In the genomic region with DNA sequence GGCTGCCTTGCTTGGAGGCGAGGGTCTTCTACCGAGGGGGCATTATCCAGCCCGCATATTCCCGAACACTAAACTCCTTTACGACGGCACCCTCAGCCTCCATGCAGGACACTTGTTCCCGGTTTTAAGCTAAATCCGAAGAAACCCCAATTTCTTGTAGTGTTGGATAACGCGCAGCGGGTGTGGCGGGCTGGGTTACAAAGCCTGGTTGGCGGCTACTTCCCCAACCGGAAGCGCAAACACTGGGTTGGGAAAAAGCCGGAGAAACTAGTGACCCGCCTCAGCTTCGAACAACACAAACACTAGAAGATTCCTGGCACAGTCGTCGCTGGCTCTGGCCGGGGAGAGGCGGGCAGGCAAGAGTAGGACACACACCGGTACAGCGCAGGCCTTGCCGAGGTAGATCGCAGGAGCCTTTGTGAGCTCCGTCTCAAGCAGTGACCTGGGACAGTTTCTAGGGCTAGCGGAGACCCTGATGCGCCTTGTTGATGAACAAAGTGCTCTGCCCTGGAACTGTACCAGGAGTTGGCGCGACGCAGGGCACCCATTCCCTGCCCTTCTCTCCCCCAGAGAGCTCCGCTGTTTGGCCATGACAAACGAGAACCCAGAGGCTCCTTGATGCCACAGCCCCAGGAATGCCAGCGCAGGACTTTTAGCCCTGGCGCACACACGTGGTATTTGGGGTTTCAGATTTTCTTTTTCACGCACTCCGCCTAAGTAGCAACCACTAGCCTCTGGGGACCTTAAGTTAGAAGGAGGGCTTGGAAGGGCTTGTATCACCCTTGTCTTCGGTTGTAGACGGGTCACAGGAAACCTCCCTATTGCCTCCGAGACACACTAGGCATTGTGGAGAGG, we compare ENCODE assay signal across 8 mouse cellular contexts. TPM values are rescaled to one million over a fixed set of nuclear protein-coding genes. Genes with fewer than 3 reads are reported as not detected.
DNase-seq lines count a peak whose midpoint lies in the region; ATAC-seq and TF ChIP-seq lines count a peak whose summit lies in the region.

No protein-coding gene starts in this region.

- TF ChIP-seq CTCF in kidney, postnatal 0 days (IDR thresholded peaks at IDR 0.05; ENCODE audit: low read depth), result no peak

- ATAC-seq in lung, embryonic 16.5 days (ENCODE audit: low read depth), result no peak
- no peak for ATAC-seq in embryonic facial prominence, embryonic 14.5 days (ENCODE audit: low read depth)
- ATAC-seq in kidney, postnatal 0 days (replicated peaks; ENCODE audit: low FRiP score, low read depth), result no peak
- peak; percentile 11; the same call in 1 of the 2 replicates for ATAC-seq in neural tube, embryonic 14.5 days (ENCODE audit: low read depth)

- peaks cover 78% of the 10 kb centered on the region for H3K27me3 ChIP-seq in lung, embryonic 16.5 days (ENCODE audit: control insufficient read depth, insufficient read depth, low read depth, low read length)
- peaks cover 83% of the 10 kb centered on the region for H3K27me3 ChIP-seq in embryonic facial prominence, embryonic 14.5 days (replicated peaks; ENCODE audit: control insufficient read depth, insufficient read depth, low read length)
- H3K27me3 ChIP-seq in kidney, postnatal 0 days (ENCODE audit: insufficient read depth, low read length), result peaks cover 50% of the 10 kb centered on the region
- H3K27me3 ChIP-seq in neural tube, embryonic 14.5 days (ENCODE audit: control insufficient read depth, insufficient read depth, low read length), result peaks cover 55% of the 10 kb centered on the region

- H3K36me3 ChIP-seq in lung, embryonic 16.5 days (ENCODE audit: control insufficient read depth, insufficient read depth, low read length), result no peaks in the 10 kb centered on the region
- no peaks in the 10 kb centered on the region for H3K36me3 ChIP-seq in embryonic facial prominence, embryonic 14.5 days (ENCODE audit: control insufficient read depth, insufficient read depth, low read length)
- no peaks in the 10 kb centered on the region for H3K36me3 ChIP-seq in kidney, postnatal 0 days (ENCODE audit: insufficient read depth, low read length)
- H3K36me3 ChIP-seq in neural tube, embryonic 14.5 days (ENCODE audit: control insufficient read depth, insufficient read depth, low read length), result no peaks in the 10 kb centered on the region

- WGBS in lung, embryonic 16.5 days, result 1% methylated on average over 42 of the region's 42 CpGs
- 2% methylated on average over 42 of the region's 42 CpGs for WGBS in embryonic facial prominence, embryonic 14.5 days
- 1% methylated on average over 42 of the region's 42 CpGs for WGBS in kidney, postnatal 0 days
- under 1% methylated on average over 42 of the region's 42 CpGs for WGBS in neural tube, embryonic 14.5 days

- H3K9me3 ChIP-seq in lung, embryonic 16.5 days (ENCODE audit: control insufficient read depth, low read length), result no peaks in the 10 kb centered on the region
- H3K9me3 ChIP-seq in embryonic facial prominence, embryonic 14.5 days (ENCODE audit: control insufficient read depth, low read length), result no peaks in the 10 kb centered on the region
- no peaks in the 10 kb centered on the region for H3K9me3 ChIP-seq in kidney, postnatal 0 days (replicated peaks; ENCODE audit: low read length)
- no peaks in the 10 kb centered on the region for H3K9me3 ChIP-seq in neural tube, embryonic 14.5 days (ENCODE audit: control insufficient read depth, low read length)

- no peaks in the 10 kb centered on the region; the same call in 1 of the 2 replicates for H3K4me1 ChIP-seq in lung, embryonic 16.5 days (replicated peaks; ENCODE audit: control insufficient read depth, insufficient read depth, low read length)
- 0 out of 2 replicates have a peak, but pooled peaks cover 4% of the 10 kb centered on the region for H3K4me1 ChIP-seq in embryonic facial prominence, embryonic 14.5 days (ENCODE audit: control insufficient read depth, insufficient read depth, low read length)
- H3K4me1 ChIP-seq in kidney, postnatal 0 days (replicated peaks; ENCODE audit: insufficient read depth, low read length), result no peaks in the 10 kb centered on the region
- no peaks in the 10 kb centered on the region for H3K4me1 ChIP-seq in neural tube, embryonic 14.5 days (ENCODE audit: control insufficient read depth, insufficient read depth, low read length)

- no peak for DNase-seq in lung, postnatal 25 days (ENCODE audit: low spot score)
- DNase-seq in embryonic facial prominence, embryonic 14.5 days (ENCODE audit: low spot score), result no peak
- DNase-seq in kidney, postnatal 0 days (ENCODE audit: low spot score), result peak; percentile 29
- DNase-seq in cerebellum, postnatal 36 days, result no peak
- no peak for DNase-seq in urinary bladder, postnatal 25 days (ENCODE audit: low spot score)
- no peak for DNase-seq in lung, postnatal 10 days

- H3K27ac ChIP-seq in lung, embryonic 16.5 days (ENCODE audit: low read length), result no peak overlapping the region
- no peak overlapping the region; the same call in 1 of the 2 replicates for H3K27ac ChIP-seq in embryonic facial prominence, embryonic 14.5 days (replicated peaks; ENCODE audit: low read depth, low read length)
- peak overlapping the region; percentile 83 for H3K27ac ChIP-seq in kidney, postnatal 0 days
- no peak overlapping the region for H3K27ac ChIP-seq in neural tube, embryonic 14.5 days (ENCODE audit: low read depth, low read length)

- H3K4me2 ChIP-seq in lung, embryonic 16.5 days (ENCODE audit: low read depth, low read length), result no peak overlapping the region
- peak overlapping the region; percentile 21 for H3K4me2 ChIP-seq in embryonic facial prominence, embryonic 14.5 days (ENCODE audit: low read depth, low read length)
- H3K4me2 ChIP-seq in kidney, postnatal 0 days (ENCODE audit: low read length), result peak overlapping the region; percentile 49
- H3K4me2 ChIP-seq in neural tube, embryonic 14.5 days (ENCODE audit: low read depth, low read length), result no peak overlapping the region

- H3K4me3 ChIP-seq in lung, embryonic 16.5 days (ENCODE audit: low read length), result 0 out of 2 replicates have a peak overlapping the region, but pooled peaks have one; percentile 4
- peak overlapping the region; percentile 14 for H3K4me3 ChIP-seq in embryonic facial prominence, embryonic 14.5 days (ENCODE audit: low read depth, low read length)
- peak overlapping the region; percentile 22 for H3K4me3 ChIP-seq in kidney, postnatal 0 days (replicated peaks; ENCODE audit: low read depth, low read length)
- H3K4me3 ChIP-seq in neural tube, embryonic 14.5 days (ENCODE audit: low read depth, low read length), result no peak overlapping the region

- H3K9ac ChIP-seq in lung, embryonic 16.5 days (ENCODE audit: low read length), result no peak overlapping the region
- no peak overlapping the region for H3K9ac ChIP-seq in embryonic facial prominence, embryonic 14.5 days (ENCODE audit: low read depth, low read length)
- peak overlapping the region; percentile 46 for H3K9ac ChIP-seq in kidney, postnatal 0 days (ENCODE audit: low read depth, low read length)
- H3K9ac ChIP-seq in neural tube, embryonic 14.5 days (replicated peaks; ENCODE audit: low read depth, low read length), result no peak overlapping the region

RNA-seq across cellular contexts. Expression of a gene that starts 6.4 kb away (rescaled TPM):
- not detected in 2 replicates for polyA plus RNA-seq in lung, embryonic 16.5 days (2015; fragmentation: Nextera tagmentation; extraction: Ambion mirVana)
- 1.1 and 1.2 TPM in 2 replicates for polyA plus RNA-seq in embryonic facial prominence, embryonic 14.5 days (2014; fragmentation: Nextera tagmentation; extraction: Ambion mirVana)
- 9.5 TPM in 2 replicates for polyA plus RNA-seq in kidney, postnatal 0 days (2015; fragmentation: Nextera tagmentation; extraction: Ambion mirVana)
- 1.8 and 2.0 TPM in 2 replicates for polyA plus RNA-seq in neural tube, embryonic 14.5 days (2014; fragmentation: Nextera tagmentation; extraction: Ambion mirVana)

Comparison
In these comparisons a context has a peak if more than half of its experiments do, and no peak if none do; other contexts are left out.
1. H3K4me2 ChIP-seq: peak in embryonic facial prominence, embryonic 14.5 days (single experiment) and kidney, postnatal 0 days (single experiment); none in lung, embryonic 16.5 days (single experiment) and neural tube, embryonic 14.5 days (single experiment).